Mouse (Mus musculus): ENCODE results near the gene Tnk1. TPM values are rescaled to one million over a fixed set of nuclear protein-coding genes. Genes with fewer than 3 reads are reported as not detected.

Gene Tnk1
- polyA plus RNA-seq, 1 experiment from 2014 or later = 20.5 TPM

DNA sequence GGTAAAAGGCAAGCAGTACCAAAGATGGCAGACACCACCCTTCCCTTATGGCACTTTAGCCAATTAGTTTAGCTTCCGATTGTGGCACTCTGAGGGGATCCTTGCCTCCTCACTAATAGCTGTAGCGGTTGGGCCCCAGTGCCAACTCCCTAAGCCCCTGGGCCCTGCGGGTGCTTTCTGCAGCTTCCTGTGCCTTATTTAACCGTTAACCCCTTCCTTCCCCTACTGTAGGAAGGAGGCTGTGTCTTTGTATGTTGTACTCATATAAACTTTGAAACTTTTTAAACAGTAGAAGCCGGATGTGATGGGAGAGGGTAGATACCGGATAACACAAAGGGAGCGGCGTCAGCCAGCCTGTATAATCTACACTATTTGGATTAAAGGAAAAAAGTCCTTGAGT is 7.8 kb downstream of the Tnk1 start:
- Histone ChIP-seq H3K9me3 (ENCODE audit: control insufficient read depth, low read length) (no peaks in the 10 kb centered on the region), H3K36me3 (ENCODE audit: control insufficient read depth, insufficient read depth, low read length) (peaks cover 21% of the 10 kb centered on the region; the same call in 1 of the 2 replicates), H3K4me1 (ENCODE audit: control insufficient read depth, insufficient read depth, low read length) (peaks cover 16% of the 10 kb centered on the region), H3K27me3 (replicated peaks; ENCODE audit: control insufficient read depth, insufficient read depth, low read length) (no peaks in the 10 kb centered on the region), H3K4me3 (ENCODE audit: low read length) (no peak overlapping the region), H3K27ac (ENCODE audit: low read length) (no peak overlapping the region), H3K4me2 (ENCODE audit: low read depth, low read length) (no peak overlapping the region), H3K9ac (ENCODE audit: low read depth, low read length) (no peak overlapping the region)
- ATAC-seq = no peak
- 71% methylated on average over 8 of the region's 8 CpGs for WGBS

DNA sequence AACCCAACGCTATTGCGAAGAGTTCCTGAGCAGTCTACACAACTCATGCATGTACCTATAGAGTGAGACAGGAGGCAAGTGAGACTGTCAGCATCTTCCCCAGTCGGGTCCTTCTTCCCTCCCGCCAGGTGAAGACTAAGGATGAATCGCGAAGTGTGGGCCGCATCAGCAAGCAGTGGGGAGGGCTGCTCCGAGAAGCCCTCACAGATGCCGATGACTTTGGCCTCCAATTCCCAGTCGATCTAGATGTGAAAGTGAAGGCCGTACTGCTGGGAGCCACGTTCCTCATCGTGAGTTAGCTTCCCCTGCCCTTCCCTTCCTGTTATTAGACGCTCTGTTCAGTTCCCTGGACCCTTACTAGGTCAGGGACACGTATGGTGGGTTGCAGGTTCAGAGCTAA is 8.6 kb downstream of the Tnk1 start:
- no peak for ATAC-seq
- H3K9me3 ChIP-seq (ENCODE audit: control insufficient read depth, low read length) = no peaks in the 10 kb centered on the region
- WGBS = 91% methylated on average over 15 of the region's 15 CpGs
- no peaks in the 10 kb centered on the region for H3K27me3 ChIP-seq (replicated peaks; ENCODE audit: control insufficient read depth, insufficient read depth, low read length)
- peaks cover 21% of the 10 kb centered on the region; the same call in 1 of the 2 replicates for H3K36me3 ChIP-seq (ENCODE audit: control insufficient read depth, insufficient read depth, low read length)
- H3K4me2 ChIP-seq (ENCODE audit: low read depth, low read length) = no peak overlapping the region
- H3K4me1 ChIP-seq (ENCODE audit: control insufficient read depth, insufficient read depth, low read length) = peaks cover 19% of the 10 kb centered on the region
- no peak overlapping the region for H3K27ac ChIP-seq (ENCODE audit: low read length)
- no peak overlapping the region for H3K9ac ChIP-seq (ENCODE audit: low read depth, low read length)
- no peak overlapping the region for H3K4me3 ChIP-seq (ENCODE audit: low read length)

DNA sequence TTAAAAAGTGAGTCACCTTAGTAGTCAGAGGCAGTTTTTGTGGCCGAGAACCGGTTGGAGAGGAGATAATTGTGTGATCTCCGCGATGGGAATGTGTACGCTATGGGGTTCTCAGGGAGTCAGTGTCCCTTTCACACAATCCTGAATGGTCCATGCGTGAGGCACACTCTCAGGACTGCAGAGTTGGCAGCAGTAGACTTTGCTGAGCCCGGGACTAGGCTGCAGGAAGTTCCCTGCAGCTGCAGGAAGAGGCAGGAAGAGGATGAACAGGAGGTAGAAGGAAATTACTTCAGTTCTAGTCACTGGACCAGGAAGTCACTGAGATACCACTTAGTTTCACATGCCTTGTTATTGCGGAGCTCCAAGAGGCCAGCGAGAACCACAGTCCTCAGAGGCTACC is 9.4 kb downstream of the Tnk1 start:
- H3K27ac ChIP-seq (ENCODE audit: low read length) = 0 out of 2 replicates have a peak overlapping the region, but pooled peaks have one; percentile 18
- no peak overlapping the region for H3K4me3 ChIP-seq (ENCODE audit: low read length)
- H3K36me3 ChIP-seq (ENCODE audit: control insufficient read depth, insufficient read depth, low read length) = peaks cover 21% of the 10 kb centered on the region; the same call in 1 of the 2 replicates

GRCm38 (mm10) chr11:69848021-69848420 is 10.5 kb downstream of the Tnk1 start:
- WGBS = 96% methylated on average over 6 of the region's 6 CpGs
- Histone ChIP-seq H3K36me3 (ENCODE audit: control insufficient read depth, insufficient read depth, low read length) (peaks cover 21% of the 10 kb centered on the region; the same call in 1 of the 2 replicates), H3K9ac (ENCODE audit: low read depth, low read length) (peak overlapping the region; percentile 73), H3K4me3 (ENCODE audit: low read length) (peak overlapping the region; percentile 70; the same call in 1 of the 2 replicates), H3K4me1 (ENCODE audit: control insufficient read depth, insufficient read depth, low read length) (peaks cover 19% of the 10 kb centered on the region), H3K27ac (ENCODE audit: low read length) (no peak overlapping the region), H3K27me3 (replicated peaks; ENCODE audit: control insufficient read depth, insufficient read depth, low read length) (no peaks in the 10 kb centered on the region), H3K4me2 (ENCODE audit: low read depth, low read length) (peak overlapping the region; percentile 80), H3K9me3 (ENCODE audit: control insufficient read depth, low read length) (no peaks in the 10 kb centered on the region)
- no peak for ATAC-seq

More for the DNA sequence above, 9.4 kb downstream of the Tnk1 start:
- Histone ChIP-seq H3K27me3 (replicated peaks; ENCODE audit: control insufficient read depth, insufficient read depth, low read length) (no peaks in the 10 kb centered on the region), H3K9ac (ENCODE audit: low read depth, low read length) (no peak overlapping the region), H3K9me3 (ENCODE audit: control insufficient read depth, low read length) (no peaks in the 10 kb centered on the region), H3K4me1 (ENCODE audit: control insufficient read depth, insufficient read depth, low read length) (peaks cover 19% of the 10 kb centered on the region), H3K4me2 (ENCODE audit: low read depth, low read length) (no peak overlapping the region)
- ATAC-seq = no peak
- WGBS = 84% methylated on average over 9 of the region's 9 CpGs

GRCm38 (mm10) chr11:69846738-69847688 is 11.5 kb downstream of the Tnk1 start:
- no peaks in the 10 kb centered on the region for H3K27me3 ChIP-seq (replicated peaks; ENCODE audit: control insufficient read depth, insufficient read depth, low read length)
- H3K9me3 ChIP-seq (ENCODE audit: control insufficient read depth, low read length) = no peaks in the 10 kb centered on the region
- H3K36me3 ChIP-seq (ENCODE audit: control insufficient read depth, insufficient read depth, low read length) = peaks cover 21% of the 10 kb centered on the region; the same call in 1 of the 2 replicates
- H3K9ac ChIP-seq (ENCODE audit: low read depth, low read length) = peak overlapping the region; percentile 73
- H3K27ac ChIP-seq (ENCODE audit: low read length) = peak overlapping the region; percentile 96
- H3K4me2 ChIP-seq (ENCODE audit: low read depth, low read length) = peak overlapping the region; percentile 80
- WGBS = 7% methylated on average over 37 of the region's 37 CpGs
- H3K4me1 ChIP-seq (ENCODE audit: control insufficient read depth, insufficient read depth, low read length) = peaks cover 19% of the 10 kb centered on the region
- peak overlapping the region; percentile 70 for H3K4me3 ChIP-seq (ENCODE audit: low read length)
- ATAC-seq = peak; percentile 62

DNA sequence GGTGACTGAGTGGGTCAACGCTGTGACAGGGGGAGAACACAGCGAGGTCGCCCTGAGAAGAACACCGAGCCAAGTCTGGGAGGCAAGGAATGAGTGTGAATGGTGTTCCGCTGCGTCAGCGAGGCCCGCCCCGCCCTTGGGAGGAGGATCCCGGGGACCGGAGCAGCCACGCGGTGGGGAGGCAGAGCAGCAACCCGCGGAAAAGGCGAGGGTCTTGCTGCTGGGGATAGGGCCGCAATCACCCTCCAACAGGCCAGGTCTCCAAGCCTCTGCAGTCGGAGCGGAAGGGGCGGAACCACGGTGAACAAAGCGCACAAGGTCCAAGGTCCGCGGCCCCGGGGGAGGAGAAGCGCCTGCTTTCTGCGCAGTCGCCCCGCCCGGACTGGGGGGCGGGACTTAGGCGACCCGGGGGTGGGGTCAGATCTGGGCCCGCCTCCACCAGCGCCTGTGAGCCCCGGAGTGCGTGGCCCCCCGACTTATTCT is 12.3 kb downstream of the Tnk1 start, which contains the start of gene Plscr3:
Gene Plscr3 (plus strand): TSS at position 179 of the 483 bp plus-strand sequence.
- Histone ChIP-seq H3K27ac (ENCODE audit: low read length) (peak within 1 kb of the TSS; percentile 96), H3K4me3 (ENCODE audit: low read length) (peak within 1 kb of the TSS; percentile 70), H3K9ac (ENCODE audit: low read depth, low read length) (peak within 1 kb of the TSS; percentile 73), H3K27me3 (replicated peaks; ENCODE audit: control insufficient read depth, insufficient read depth, low read length) (no peaks in the 10 kb centered on the region), H3K4me1 (ENCODE audit: control insufficient read depth, insufficient read depth, low read length) (peaks cover 19% of the 10 kb centered on the region), H3K36me3 (ENCODE audit: control insufficient read depth, insufficient read depth, low read length) (peaks cover 15% of the 10 kb centered on the region; the same call in 1 of the 2 replicates), H3K4me2 (ENCODE audit: low read depth, low read length) (peak within 1 kb of the TSS; percentile 80), H3K9me3 (ENCODE audit: control insufficient read depth, low read length) (no peaks in the 10 kb centered on the region)
- WGBS = under 1% methylated on average over 38 of the region's 38 CpGs
- ATAC-seq = peak; percentile 93

- peaks cover 27% of the 10 kb centered on the region for H3K4me1 ChIP-seq (ENCODE audit: control insufficient read depth, insufficient read depth, low read length)
- ATAC-seq = peak; percentile 16; the same call in 1 of the 2 replicates
Measured at GRCm38 (mm10) chr11:69838714-69839104, 19.8 kb downstream of the Tnk1 start.

DNA sequence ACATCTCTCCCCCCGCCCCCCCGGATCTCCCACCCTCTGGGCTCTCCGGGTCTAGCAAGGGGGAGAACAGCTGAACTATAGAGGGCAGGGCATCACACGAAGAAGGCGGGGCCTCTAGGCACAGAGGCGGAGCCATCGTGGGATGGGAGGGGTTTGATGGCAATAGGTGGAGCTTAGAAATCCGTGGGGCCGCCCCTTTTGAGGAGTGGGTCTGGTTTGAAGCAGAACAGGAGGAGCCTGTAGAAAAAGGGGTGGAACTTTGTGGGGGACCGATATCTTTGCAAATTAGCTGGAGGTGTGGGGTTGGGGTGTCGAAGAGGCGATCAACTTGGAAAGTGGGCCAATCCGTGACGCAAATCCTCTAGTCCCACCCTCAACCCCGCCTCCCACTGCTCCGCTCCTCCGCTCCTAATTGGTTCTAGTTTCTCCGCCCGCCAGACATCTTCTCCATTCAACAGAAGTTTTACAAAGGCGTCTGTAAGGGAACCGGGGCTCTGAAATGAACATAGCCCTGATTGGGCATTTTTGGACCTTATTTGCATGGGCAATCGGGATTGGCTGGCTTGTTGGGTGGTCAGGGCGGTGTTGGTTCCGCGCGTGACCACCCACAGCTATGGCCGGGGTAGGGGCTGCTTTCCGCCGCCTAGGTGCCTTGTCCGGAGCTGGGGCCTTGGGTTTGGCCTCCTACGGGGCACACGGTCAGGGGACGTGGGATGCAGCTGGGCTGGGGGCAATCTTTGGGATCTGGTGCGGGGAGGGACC is 20.4 kb downstream of the Tnk1 start, which contains the start of gene Tmem256:
Gene Tmem256 (plus strand): TSS at position 563 of the 762 bp plus-strand sequence.
- Histone ChIP-seq H3K36me3 (ENCODE audit: control insufficient read depth, insufficient read depth, low read length) (0 out of 2 replicates have a peak, but pooled peaks cover 3% of the 10 kb centered on the region), H3K9ac (ENCODE audit: low read depth, low read length) (peak within 1 kb of the TSS; percentile 79), H3K4me3 (ENCODE audit: low read length) (peak within 1 kb of the TSS; percentile 71), H3K4me1 (ENCODE audit: control insufficient read depth, insufficient read depth, low read length) (peaks cover 29% of the 10 kb centered on the region), H3K9me3 (ENCODE audit: control insufficient read depth, low read length) (no peaks in the 10 kb centered on the region), H3K4me2 (ENCODE audit: low read depth, low read length) (peak within 1 kb of the TSS; percentile 95), H3K27me3 (replicated peaks; ENCODE audit: control insufficient read depth, insufficient read depth, low read length) (peaks cover 5% of the 10 kb centered on the region; the same call in 1 of the 2 replicates), H3K27ac (ENCODE audit: low read length) (peak within 1 kb of the TSS; percentile 93)
- 0% methylated on average over 34 of the region's 34 CpGs for WGBS
- peak; percentile 93 for ATAC-seq

More at GRCm38 (mm10) chr11:69838714-69839104, 19.8 kb downstream of the Tnk1 start:
- H3K36me3 ChIP-seq (ENCODE audit: control insufficient read depth, insufficient read depth, low read length) = 0 out of 2 replicates have a peak, but pooled peaks cover 3% of the 10 kb centered on the region
- H3K9me3 ChIP-seq (ENCODE audit: control insufficient read depth, low read length) = no peaks in the 10 kb centered on the region
- peak overlapping the region; percentile 79 for H3K9ac ChIP-seq (ENCODE audit: low read depth, low read length)
- H3K27ac ChIP-seq (ENCODE audit: low read length) = peak overlapping the region; percentile 93
- under 1% methylated on average over 7 of the region's 7 CpGs for WGBS
- peak overlapping the region; percentile 75 for H3K4me2 ChIP-seq (ENCODE audit: low read depth, low read length)
- H3K4me3 ChIP-seq (ENCODE audit: low read length) = peak overlapping the region; percentile 71
- H3K27me3 ChIP-seq (replicated peaks; ENCODE audit: control insufficient read depth, insufficient read depth, low read length) = peaks cover 5% of the 10 kb centered on the region; the same call in 1 of the 2 replicates

Measured in intestine, embryonic 16.5 days (tissue).